Mouse (Mus musculus) kidney, adult 9 months (tissue): Measurements from ENCODE around the gene Tbata.

ENCODE experiments used
- DNase-seq: peaks from one replicate; pipeline ENCODE4 v3.0.0; 2022

Tbata gene

GRCm38 (mm10) chr10:61171654-61172053 lies at the start of gene Tbata:
TSS of gene Tbata (plus strand) at chr10:61171954.
- DNase-seq, result no peak

- DNase-seq, result no peak
Measured at GRCm38 (mm10) chr10:61123276-61123913, 48.4 kb upstream of the Tbata start.

- DNase-seq, result no peak
Measured at GRCm38 (mm10) chr10:61124462-61124861, 47.3 kb upstream of the Tbata start.

DNA sequence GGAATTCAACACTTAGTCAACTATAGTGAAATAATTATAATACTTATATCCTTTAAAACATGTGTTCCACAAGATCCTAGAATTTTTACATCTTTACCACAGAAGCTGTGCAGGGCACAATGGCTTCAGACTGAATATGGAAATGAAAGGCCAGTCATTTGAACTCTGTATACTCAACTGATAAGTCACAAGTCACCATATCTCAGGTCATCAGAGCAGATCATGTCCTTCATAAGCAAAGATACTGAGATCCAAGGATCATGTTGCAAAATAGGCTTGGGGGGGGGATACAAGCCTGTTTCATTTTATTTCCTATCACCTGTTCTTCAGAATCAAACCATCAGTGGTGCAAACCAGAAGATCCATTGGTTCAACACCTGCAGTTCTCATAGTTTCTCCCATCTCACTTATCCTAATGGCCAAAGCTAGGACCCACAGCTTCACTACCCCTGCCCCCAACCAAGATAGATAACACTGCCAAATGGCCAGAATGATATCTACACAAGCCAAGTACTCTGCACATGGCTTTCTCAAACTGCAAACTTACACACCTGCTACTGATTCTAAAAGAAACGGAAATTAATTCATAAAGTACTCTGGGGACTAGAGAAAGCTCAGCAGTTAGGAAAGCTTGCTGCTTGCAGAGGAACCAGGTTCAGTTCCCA lies 42.9 kb upstream of the Tbata start:
- no peak for DNase-seq

- no peak for DNase-seq
Measured at GRCm38 (mm10) chr10:61130959-61131358, 40.8 kb upstream of the Tbata start.

DNA sequence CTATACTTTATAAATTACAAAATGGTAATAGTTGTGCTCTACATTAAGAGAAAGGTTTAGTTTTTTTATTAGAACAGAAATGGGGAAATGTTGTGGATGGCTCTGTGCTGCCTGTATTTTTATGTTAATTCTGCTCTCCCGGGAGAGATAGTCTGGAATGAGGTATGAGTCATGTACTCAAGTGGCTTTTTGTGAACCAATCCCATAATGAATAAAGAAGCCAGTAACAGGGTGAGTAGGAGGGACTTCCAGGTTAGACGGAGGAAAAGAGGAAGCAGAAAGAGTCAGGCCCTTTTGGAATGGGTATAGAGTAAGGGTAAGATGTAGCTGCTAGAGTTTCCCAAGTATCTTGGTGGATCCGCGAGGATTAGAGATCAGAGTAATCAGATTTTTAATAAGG lies 37.7 kb upstream of the Tbata start:
- no peak for DNase-seq

- DNase-seq, result no peak
Measured at GRCm38 (mm10) chr10:61135226-61135839, 36.4 kb upstream of the Tbata start.

DNA sequence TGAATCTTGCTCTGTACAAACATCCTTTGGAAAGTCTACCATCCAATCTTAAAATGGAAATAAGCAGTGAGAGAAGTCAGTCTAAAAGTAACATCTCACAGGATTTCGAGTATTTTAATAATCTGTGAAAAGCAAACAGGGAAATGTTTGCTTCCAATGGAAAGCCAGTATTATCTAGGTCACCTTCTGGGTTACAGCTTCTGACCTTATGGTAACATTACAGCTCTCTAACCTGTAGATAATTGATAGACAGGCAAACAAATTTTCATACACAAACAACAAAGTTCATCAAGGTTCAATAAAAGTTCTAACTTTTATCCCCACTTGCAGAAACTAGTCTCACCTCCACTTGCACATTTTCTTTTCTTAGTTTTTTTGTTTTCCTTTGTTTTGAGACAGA lies 34.2 kb upstream of the Tbata start:
- DNase-seq, result no peak

- no peak for DNase-seq
Measured at GRCm38 (mm10) chr10:61143343-61143742, 28.4 kb upstream of the Tbata start.

- DNase-seq, result no peak
Measured at GRCm38 (mm10) chr10:61145766-61146118, 26.0 kb upstream of the Tbata start.

DNA sequence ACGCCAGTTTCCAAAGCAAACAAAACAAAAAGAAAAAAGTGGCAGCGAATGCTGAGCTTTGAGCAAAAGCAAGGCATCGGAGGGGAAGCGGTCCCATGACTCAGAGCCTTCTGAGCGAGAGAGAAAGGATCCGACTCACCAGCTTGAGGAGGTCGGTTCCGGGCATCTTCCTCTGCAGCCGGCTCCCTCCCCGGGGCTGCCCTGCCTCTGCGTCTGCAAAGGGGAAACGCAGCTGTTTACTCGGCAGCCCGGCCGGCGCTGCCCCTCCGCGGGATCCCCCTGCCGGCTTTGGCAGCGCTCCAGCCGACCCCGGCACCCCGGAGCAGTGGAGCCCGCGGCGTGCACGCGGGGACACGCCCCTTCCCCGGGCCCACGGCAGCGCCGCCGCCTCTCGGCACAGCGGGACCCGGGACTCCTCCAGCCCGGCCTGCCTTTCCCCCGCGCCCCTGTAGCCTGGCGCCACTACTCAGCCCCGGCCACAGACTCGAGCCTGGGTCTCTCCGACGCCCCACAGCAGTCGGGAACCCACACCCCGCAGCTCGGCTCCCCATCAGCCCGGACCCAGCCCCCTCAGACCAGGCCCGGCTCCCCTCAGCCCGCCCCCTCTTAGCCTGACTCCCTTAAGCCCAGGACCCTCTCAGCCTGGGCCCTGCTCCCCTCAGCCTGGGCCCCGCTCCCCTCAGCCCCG lies 25.5 kb upstream of the Tbata start:
- peak; percentile 31 for DNase-seq

DNA sequence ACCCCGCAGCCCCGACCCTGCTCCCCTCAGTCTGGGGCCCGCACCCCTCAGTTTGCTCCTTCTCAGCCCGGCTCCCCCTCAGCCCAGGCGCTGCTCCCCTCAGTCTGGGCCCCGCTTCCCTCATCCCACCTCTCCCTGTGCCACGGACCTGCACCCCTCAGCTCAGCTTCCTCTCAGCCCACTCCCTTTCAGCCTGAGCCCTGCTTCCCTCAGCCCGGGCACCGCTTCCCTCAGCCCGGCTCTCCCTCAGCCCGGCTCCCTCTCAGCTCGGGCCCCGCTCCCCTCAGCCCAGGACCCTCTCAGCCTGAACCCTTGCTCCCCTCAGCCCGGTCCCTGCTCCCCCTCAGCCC lies 25.0 kb upstream of the Tbata start:
- no peak for DNase-seq

GRCm38 (mm10) chr10:61147157-61148040 lies 24.4 kb upstream of the Tbata start, which contains the start of gene Sgpl1:
TSS of gene Sgpl1 (minus strand) at chr10:61147703.
- peak; percentile 87 for DNase-seq

DNA sequence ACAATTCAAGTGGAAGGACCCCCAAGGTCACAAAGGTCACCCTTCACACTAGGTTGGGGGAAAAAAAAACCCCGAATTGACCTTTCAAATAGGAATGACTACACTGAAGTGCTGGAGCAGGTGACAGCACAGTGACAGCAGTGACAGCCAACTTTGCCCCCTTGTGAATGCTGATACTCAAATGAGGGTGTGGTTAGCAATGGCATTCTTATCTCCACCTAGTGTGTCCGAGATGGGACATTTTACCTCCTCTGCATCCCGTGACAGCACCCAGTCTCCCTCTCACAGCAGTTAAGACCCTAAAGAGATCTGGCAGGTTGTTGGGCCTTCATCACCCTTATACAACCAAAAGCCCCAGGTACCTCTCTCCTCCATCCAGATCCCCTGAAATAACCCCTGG lies 22.3 kb upstream of the Tbata start:
- no peak for DNase-seq

DNA sequence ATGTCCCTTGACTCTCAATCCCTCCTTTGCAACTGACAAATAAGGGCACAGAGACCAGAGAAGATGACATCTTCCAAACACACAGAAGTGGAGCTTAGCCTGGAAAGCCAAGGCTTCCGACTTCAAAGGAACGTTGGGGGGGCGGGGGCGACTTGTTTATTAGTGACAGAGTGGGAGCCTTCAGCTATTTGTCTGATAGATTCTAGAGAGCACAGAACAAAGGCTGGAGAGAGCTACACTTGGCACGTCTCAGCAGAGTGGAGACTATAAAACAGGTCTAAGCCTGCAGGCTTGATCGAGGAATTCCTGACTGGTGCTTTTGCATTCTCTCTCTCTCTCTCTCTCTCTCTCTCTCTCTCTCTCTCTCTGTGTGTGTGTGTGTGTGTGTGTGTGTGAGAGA lies 21.1 kb upstream of the Tbata start:
- DNase-seq, result no peak

GRCm38 (mm10) chr10:61152131-61152530 lies 19.6 kb upstream of the Tbata start:
- DNase-seq, result no peak

- no peak for DNase-seq
Measured at GRCm38 (mm10) chr10:61155611-61156010, 16.1 kb upstream of the Tbata start.

GRCm38 (mm10) chr10:61156453-61156852 lies 15.3 kb upstream of the Tbata start:
- no peak for DNase-seq

GRCm38 (mm10) chr10:61158594-61158993 lies 13.2 kb upstream of the Tbata start:
- DNase-seq, result no peak

- no peak for DNase-seq
Measured at GRCm38 (mm10) chr10:61160089-61160488, 11.7 kb upstream of the Tbata start.

DNA sequence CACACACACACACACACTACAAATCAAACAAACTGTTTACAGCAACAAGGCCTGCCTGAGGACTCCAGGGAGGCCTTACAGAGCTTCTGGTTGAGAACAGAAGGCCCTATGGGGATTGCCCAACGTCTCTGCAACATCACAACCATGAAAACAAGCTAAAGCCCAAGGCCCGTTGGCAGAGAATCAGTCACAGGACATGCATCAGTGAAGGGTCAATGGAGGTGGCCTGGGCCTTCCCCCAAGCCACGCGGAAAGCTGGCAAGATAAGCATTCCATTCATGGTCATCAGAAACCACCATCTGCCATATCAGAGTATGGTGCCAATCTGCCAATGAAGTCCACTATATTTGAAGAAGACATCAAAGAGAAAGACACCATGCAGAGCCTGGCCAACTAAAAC lies 11.1 kb upstream of the Tbata start:
- DNase-seq, result no peak

- DNase-seq, result peak; percentile 30
Measured at GRCm38 (mm10) chr10:61162366-61162765, 9.4 kb upstream of the Tbata start.
